Mouse (Mus musculus) neural tube, embryonic 12.5 days (tissue): ENCODE results near the gene Axl. TPM values are rescaled to one million over a fixed set of nuclear protein-coding genes. Genes with fewer than 3 reads are reported as not detected.
"Not testable (repeated sequence)": the region's sequence is repeated elsewhere in the genome, so short reads cannot be mapped to it uniquely, and the experiment has no call there.

Experiments
- ATAC-seq: fragments of 200-750 bp; cut with Nextera tagmentation; 2 replicates; pipeline ENCODE4 v1.8.0; 2017; ENCODE audit warnings: low read depth, mild to moderate bottlenecking, moderate TSS enrichment, moderate library complexity; ENCODE audit not compliant: low FRiP score
- H3K27ac ChIP-seq: fragments of 300-500 bp; sonication (generic); 2 replicates; pipeline ENCODE4 v1.5.1; 2016
- H3K27me3 ChIP-seq: fragments of 300-500 bp; sonication (generic); replicated peaks from 2 replicates; pipeline ENCODE4 v1.6.1; 2016; ENCODE audit warnings: mild to moderate bottlenecking
- H3K36me3 ChIP-seq: fragments of 300-500 bp; sonication (generic); 2 replicates; pipeline ENCODE4 v1.6.1; 2016; ENCODE audit warnings: mild to moderate bottlenecking
- H3K4me1 ChIP-seq: fragments of 300-500 bp; sonication (generic); 2 replicates; pipeline ENCODE4 v1.6.1; 2016
- H3K4me2 ChIP-seq: fragments of 300-500 bp; sonication (generic); replicated peaks from 2 replicates; pipeline ENCODE4 v1.6.1; 2016; ENCODE audit warnings: mild to moderate bottlenecking
- H3K4me3 ChIP-seq: fragments of 300-500 bp; sonication (generic); 2 replicates; pipeline ENCODE4 v1.5.1; 2016
- H3K9ac ChIP-seq: fragments of 300-500 bp; sonication (generic); 2 replicates; pipeline ENCODE4 v1.6.1; 2016; ENCODE audit warnings: mild to moderate bottlenecking
- H3K9me3 ChIP-seq: fragments of 300-500 bp; sonication (generic); 2 replicates; pipeline ENCODE4 v1.6.1; 2016; ENCODE audit warnings: mild to moderate bottlenecking
- WGBS: fragments of 180-500 bp; shearing (Covaris S2); methylation state at CpG from one replicate; pipeline ENCODE4 v1.1.7; 2016; 5-methylcytosine and 5-hydroxymethylcytosine counted together
- polyA plus RNA-seq: library from polyadenylated mRNA; unstranded; fragments of >200 nt; fragmentation: Nextera tagmentation; extraction: Ambion mirVana; gene quantifications from 2 replicates; pipeline ENCODE4 v1.2.1, GENCODE M21; 2016

The Axl gene
- polyA plus RNA-seq, 1 experiment from 2014 or later = 33.0 TPM

- H3K27ac ChIP-seq = no peak overlapping the region
- peaks cover 22% of the 10 kb centered on the region for H3K27me3 ChIP-seq
- ATAC-seq = no peak
- H3K4me1 ChIP-seq = peaks cover 7% of the 10 kb centered on the region; the same call in 1 of the 2 replicates
- WGBS = 73% methylated on average over 2 of the region's 2 CpGs
- no peak overlapping the region for H3K4me3 ChIP-seq
- H3K36me3 ChIP-seq = no peaks in the 10 kb centered on the region
- H3K9me3 ChIP-seq = no peaks in the 10 kb centered on the region
- no peak overlapping the region for H3K4me2 ChIP-seq
- H3K9ac ChIP-seq = no peak overlapping the region
These were observed 23.2 kb upstream of the Axl start for GRCm38 (mm10) chr7:25811716-25812115.

GRCm38 (mm10) chr7:25805631-25806343, 17.3 kb upstream of the Axl start:
- peak overlapping the region; percentile 46 for H3K4me2 ChIP-seq
- no peak overlapping the region for H3K4me3 ChIP-seq
- peaks cover 9% of the 10 kb centered on the region; the same call in 1 of the 2 replicates for H3K4me1 ChIP-seq
- no peaks in the 10 kb centered on the region for H3K9me3 ChIP-seq
- H3K36me3 ChIP-seq = no peaks in the 10 kb centered on the region
- ATAC-seq = peak; percentile 56
- H3K27ac ChIP-seq = no peak overlapping the region
- no peaks in the 10 kb centered on the region for H3K27me3 ChIP-seq
- WGBS = 23% methylated on average over 21 of the region's 21 CpGs
- H3K9ac ChIP-seq = 0 out of 2 replicates have a peak overlapping the region, but pooled peaks have one; percentile 27

GRCm38 (mm10) chr7:25804792-25805191, 16.3 kb upstream of the Axl start:
- Histone ChIP-seq H3K27ac (no peak overlapping the region), H3K4me1 (peaks cover 9% of the 10 kb centered on the region; the same call in 1 of the 2 replicates), H3K9me3 (no peaks in the 10 kb centered on the region), H3K9ac (no peak overlapping the region), H3K4me3 (no peak overlapping the region), H3K27me3 (no peaks in the 10 kb centered on the region), H3K36me3 (no peaks in the 10 kb centered on the region), H3K4me2 (no peak overlapping the region)
- 82% methylated on average over 4 of the region's 4 CpGs for WGBS
- no peak for ATAC-seq

GRCm38 (mm10) chr7:25803460-25803859, 15.0 kb upstream of the Axl start:
- H3K4me1 ChIP-seq = peaks cover 9% of the 10 kb centered on the region; the same call in 1 of the 2 replicates
- 81% methylated on average over 13 of the region's 13 CpGs for WGBS
- ATAC-seq = no peak
- H3K27me3 ChIP-seq = no peaks in the 10 kb centered on the region
- H3K27ac ChIP-seq = no peak overlapping the region
- no peak overlapping the region for H3K4me3 ChIP-seq
- no peaks in the 10 kb centered on the region for H3K36me3 ChIP-seq
- H3K4me2 ChIP-seq = no peak overlapping the region
- no peak overlapping the region for H3K9ac ChIP-seq
- no peaks in the 10 kb centered on the region for H3K9me3 ChIP-seq

- no peak overlapping the region for H3K4me3 ChIP-seq
These were observed 14.0 kb upstream of the Axl start for GRCm38 (mm10) chr7:25802241-25803125.

GRCm38 (mm10) chr7:25801031-25801430, 12.5 kb upstream of the Axl start:
- peaks cover 9% of the 10 kb centered on the region; the same call in 1 of the 2 replicates for H3K4me1 ChIP-seq
- no peak overlapping the region for H3K27ac ChIP-seq
- no peaks in the 10 kb centered on the region for H3K9me3 ChIP-seq
- no peak for ATAC-seq
- H3K36me3 ChIP-seq = no peaks in the 10 kb centered on the region
- H3K4me2 ChIP-seq = no peak overlapping the region
- no peak overlapping the region for H3K9ac ChIP-seq
- no peak overlapping the region for H3K4me3 ChIP-seq
- no peaks in the 10 kb centered on the region for H3K27me3 ChIP-seq
- 87% methylated on average over 6 of the region's 6 CpGs for WGBS

More at GRCm38 (mm10) chr7:25802241-25803125, 14.0 kb upstream of the Axl start:
- no peak overlapping the region for H3K27ac ChIP-seq
- no peak for ATAC-seq
- no peak overlapping the region for H3K9ac ChIP-seq
- no peaks in the 10 kb centered on the region for H3K9me3 ChIP-seq
- WGBS = 35% methylated on average over 24 of the region's 24 CpGs
- H3K4me2 ChIP-seq = peak overlapping the region; percentile 39
- H3K27me3 ChIP-seq = no peaks in the 10 kb centered on the region
- no peaks in the 10 kb centered on the region for H3K36me3 ChIP-seq
- peaks cover 9% of the 10 kb centered on the region; the same call in 1 of the 2 replicates for H3K4me1 ChIP-seq

- H3K9me3 ChIP-seq = no peaks in the 10 kb centered on the region
- no peak overlapping the region for H3K4me3 ChIP-seq
- H3K36me3 ChIP-seq = no peaks in the 10 kb centered on the region
- ATAC-seq = no peak
- no peak overlapping the region for H3K9ac ChIP-seq
- WGBS = 85% methylated on average over 1 of the region's 1 CpGs
- H3K27me3 ChIP-seq = no peaks in the 10 kb centered on the region
- 0 out of 2 replicates have a peak, but pooled peaks cover 6% of the 10 kb centered on the region for H3K4me1 ChIP-seq
- H3K4me2 ChIP-seq = no peak overlapping the region
- H3K27ac ChIP-seq = no peak overlapping the region
These were observed 10.9 kb upstream of the Axl start for GRCm38 (mm10) chr7:25799369-25799768.

- Histone ChIP-seq H3K4me3 (no peak overlapping the region), H3K4me2 (no peak overlapping the region), H3K4me1 (0 out of 2 replicates have a peak, but pooled peaks cover 6% of the 10 kb centered on the region), H3K36me3 (no peaks in the 10 kb centered on the region), H3K27ac (no peak overlapping the region), H3K9me3 (no peaks in the 10 kb centered on the region), H3K27me3 (no peaks in the 10 kb centered on the region), H3K9ac (no peak overlapping the region)
- 90% methylated on average over 2 of the region's 2 CpGs for WGBS
- ATAC-seq = no peak
These were observed 10.0 kb upstream of the Axl start for GRCm38 (mm10) chr7:25798540-25798939.

GRCm38 (mm10) chr7:25794775-25795174, 6.3 kb upstream of the Axl start:
- no peak overlapping the region for H3K27ac ChIP-seq
- 90% methylated on average over 8 of the region's 8 CpGs for WGBS

GRCm38 (mm10) chr7:25793679-25794078, 5.2 kb upstream of the Axl start:
- Histone ChIP-seq H3K36me3 (no peaks in the 10 kb centered on the region), H3K9me3 (no peaks in the 10 kb centered on the region), H3K9ac (no peak overlapping the region), H3K27ac (no peak overlapping the region), H3K4me2 (no peak overlapping the region), H3K27me3 (no peaks in the 10 kb centered on the region), H3K4me3 (no peak overlapping the region), H3K4me1 (peaks cover 5% of the 10 kb centered on the region)
- 53% methylated on average over 3 of the region's 3 CpGs for WGBS
- no peak for ATAC-seq

More at GRCm38 (mm10) chr7:25794775-25795174, 6.3 kb upstream of the Axl start:
- no peak overlapping the region for H3K4me2 ChIP-seq
- ATAC-seq = no peak
- H3K9me3 ChIP-seq = no peaks in the 10 kb centered on the region
- no peak overlapping the region for H3K4me3 ChIP-seq
- no peaks in the 10 kb centered on the region for H3K36me3 ChIP-seq
- no peaks in the 10 kb centered on the region for H3K27me3 ChIP-seq
- H3K4me1 ChIP-seq = no peaks in the 10 kb centered on the region
- H3K9ac ChIP-seq = no peak overlapping the region

GRCm38 (mm10) chr7:25792966-25793365, 4.5 kb upstream of the Axl start:
- not testable (repeated sequence) for H3K27ac ChIP-seq, ATAC-seq, H3K4me3 ChIP-seq, H3K9ac ChIP-seq, H3K9me3 ChIP-seq, H3K27me3 ChIP-seq, H3K4me2 ChIP-seq, H3K36me3 ChIP-seq
- peaks cover 11% of the 10 kb centered on the region for H3K4me1 ChIP-seq
- 71% methylated on average over 9 of the region's 9 CpGs for WGBS

GRCm38 (mm10) chr7:25790615-25791014, 2.1 kb upstream of the Axl start:
- 0 out of 2 replicates have a peak, but pooled peaks cover 3% of the 10 kb centered on the region for H3K27me3 ChIP-seq
- H3K27ac ChIP-seq = no peak overlapping the region
- H3K36me3 ChIP-seq = no peaks in the 10 kb centered on the region
- WGBS = 73% methylated on average over 8 of the region's 8 CpGs
- peaks cover 19% of the 10 kb centered on the region for H3K4me1 ChIP-seq
- H3K9me3 ChIP-seq = no peaks in the 10 kb centered on the region
- no peak overlapping the region for H3K4me2 ChIP-seq
- no peak overlapping the region for H3K9ac ChIP-seq
- H3K4me3 ChIP-seq = no peak overlapping the region
- no peak for ATAC-seq
